Mouse (Mus musculus) bone marrow, adult 2 months (tissue): Measurements from ENCODE around the gene Apoc2. TPM values are rescaled to one million over a fixed set of nuclear protein-coding genes. Genes with fewer than 3 reads are reported as not detected.

Source experiments
- H3K27ac ChIP-seq: fragments of 200-500 bp; 2 replicates; pipeline ENCODE4 v1.5.1; 2012; ENCODE audit warnings: low read depth, mild to moderate bottlenecking, control low read depth, inconsistent platforms, low read length; ENCODE audit not compliant: control insufficient read depth, poor library complexity, insufficient read depth
- H3K4me1 ChIP-seq: fragments of 200-500 bp; 2 replicates; pipeline ENCODE4 v1.6.1; 2011; ENCODE audit warnings: low read length; ENCODE audit not compliant: control insufficient read depth, insufficient read depth
- H3K4me3 ChIP-seq: fragments of 200-500 bp; replicated peaks from 2 replicates; pipeline ENCODE3; 2011; ENCODE audit warnings: mild to moderate bottlenecking, low read depth, low read length, control low read depth; ENCODE audit not compliant: control insufficient read depth
- CTCF ChIP-seq: fragments of 200-500 bp; IDR thresholded peaks from 2 replicates; pipeline ENCODE4 v1.5.1; 2011; ENCODE audit warnings: low read length, control low read depth; ENCODE audit not compliant: control insufficient read depth, insufficient read depth
- POLR2A ChIP-seq: fragments of 200-500 bp; IDR thresholded peaks from 2 replicates; pipeline ENCODE4 v1.6.1; 2011; ENCODE audit warnings: low read depth, mild to moderate bottlenecking, control low read depth, low read length, borderline replicate concordance; ENCODE audit not compliant: control insufficient read depth
- WGBS: fragments of 180-500 bp; shearing (Covaris S2); methylation state at CpG from one replicate; pipeline ENCODE4 v1.1.7; 2018; 5-methylcytosine and 5-hydroxymethylcytosine counted together
- polyA plus RNA-seq: library from polyadenylated mRNA; stranded (reverse); fragments of >200 nt; gene quantifications from 2 replicates; pipeline ENCODE4 v1.2.4, GENCODE M21; 2011; ENCODE audit warnings: low replicate concordance; ENCODE audit not compliant: missing spikeins, insufficient read depth, insufficient read length

Apoc2 gene
- polyA plus RNA-seq, 1 experiment = 13.2 TPM

DNA sequence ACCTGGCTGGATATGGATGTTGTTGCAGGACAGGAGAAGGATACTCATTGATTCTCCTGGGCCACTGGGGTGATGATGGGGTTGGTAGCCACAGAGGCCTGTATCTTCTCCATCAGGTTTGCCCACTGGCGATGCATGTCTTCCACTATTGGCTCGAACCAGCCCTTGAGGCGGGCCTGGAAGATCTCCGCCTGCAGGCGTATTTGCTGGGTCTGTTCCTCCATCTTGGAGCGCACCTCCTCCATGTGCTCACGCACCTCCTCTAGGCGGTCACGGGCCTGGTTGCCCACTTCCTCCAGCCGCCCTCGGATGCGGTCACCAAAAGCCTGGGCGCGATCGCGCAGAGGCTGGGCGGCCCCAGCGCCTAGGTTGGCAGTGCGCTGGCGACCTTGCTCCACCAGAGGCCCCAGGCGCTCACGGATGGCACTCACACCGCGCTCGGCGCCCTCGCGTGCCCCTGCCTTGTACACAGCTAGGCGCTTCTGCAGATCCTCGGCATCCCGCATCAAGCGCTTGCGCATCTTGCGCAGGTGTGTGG, 18.7 kb upstream of the Apoc2 start:
- Histone ChIP-seq H3K4me1 (peaks cover 10% of the 10 kb centered on the region), H3K27ac (no peak overlapping the region; the same call in 1 of the 2 replicates), H3K4me3 (no peak overlapping the region)
- 93% methylated on average over 34 of the region's 34 CpGs for WGBS
- TF ChIP-seq POLR2A = no peak
- TF ChIP-seq CTCF = no peak

DNA sequence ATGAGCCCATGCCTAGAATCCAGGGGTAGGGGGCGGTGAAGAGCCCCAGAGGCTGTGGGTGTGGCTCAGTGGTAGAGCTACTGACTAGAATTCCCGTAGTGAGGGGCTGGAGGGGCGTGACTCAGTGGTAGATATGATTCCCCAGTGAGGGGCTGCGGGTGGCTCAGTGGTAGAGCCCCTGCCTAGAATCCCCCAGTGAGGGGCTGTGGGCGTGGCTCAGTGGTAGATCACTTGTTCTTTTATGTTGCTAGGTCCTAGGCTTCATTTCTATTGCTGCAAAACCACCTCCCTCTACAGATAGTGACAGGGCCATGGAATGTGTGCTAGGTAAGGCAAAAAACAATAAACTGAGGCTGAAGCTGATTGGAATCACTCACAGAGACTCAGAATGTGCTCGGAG, 18.1 kb upstream of the Apoc2 start:
- H3K4me1 ChIP-seq = peaks cover 10% of the 10 kb centered on the region
- no peak overlapping the region for H3K27ac ChIP-seq
- no peak for TF ChIP-seq POLR2A
- WGBS = 74% methylated on average over 6 of the region's 6 CpGs
- no peak overlapping the region for H3K4me3 ChIP-seq

- H3K4me3 ChIP-seq = no peak overlapping the region
- no peak for TF ChIP-seq CTCF
- TF ChIP-seq POLR2A = no peak
- 19% methylated on average over 8 of the region's 8 CpGs for WGBS
- peak overlapping the region; percentile 4; the same call in 1 of the 2 replicates for H3K27ac ChIP-seq
- peaks cover 6% of the 10 kb centered on the region for H3K4me1 ChIP-seq
Measured at GRCm38 (mm10) chr7:19695213-19695594, 17.5 kb upstream of the Apoc2 start.

- WGBS = 72% methylated on average over 10 of the region's 10 CpGs
- Histone ChIP-seq H3K4me1 (peaks cover 5% of the 10 kb centered on the region), H3K27ac (peak overlapping the region; percentile 79; the same call in 1 of the 2 replicates), H3K4me3 (no peak overlapping the region)
- no peak for TF ChIP-seq POLR2A
- TF ChIP-seq CTCF = no peak
Measured at GRCm38 (mm10) chr7:19694336-19695212, 16.8 kb upstream of the Apoc2 start.

GRCm38 (mm10) chr7:19693421-19693820, 15.7 kb upstream of the Apoc2 start:
- no peak overlapping the region for H3K4me3 ChIP-seq
- H3K27ac ChIP-seq = peak overlapping the region; percentile 79; the same call in 1 of the 2 replicates
- TF ChIP-seq POLR2A = no peak
- no peak for TF ChIP-seq CTCF
- peaks cover 3% of the 10 kb centered on the region for H3K4me1 ChIP-seq
- WGBS = 13% methylated on average over 10 of the region's 10 CpGs

GRCm38 (mm10) chr7:19691873-19692865, 14.4 kb upstream of the Apoc2 start, which contains the start of gene Apoc1:
TSS of gene Apoc1 (minus strand) at chr7:19692660.
- H3K4me1 ChIP-seq = peaks cover 3% of the 10 kb centered on the region
- no peak within 1 kb of the TSS for H3K4me3 ChIP-seq

GRCm38 (mm10) chr7:19691434-19691833, 13.7 kb upstream of the Apoc2 start:
- no peak for TF ChIP-seq CTCF
- TF ChIP-seq POLR2A = no peak
- Histone ChIP-seq H3K4me1 (peaks cover 5% of the 10 kb centered on the region), H3K27ac (no peak overlapping the region), H3K4me3 (no peak overlapping the region)
- 88% methylated on average over 6 of the region's 6 CpGs for WGBS

More at GRCm38 (mm10) chr7:19691873-19692865, 14.4 kb upstream of the Apoc2 start, which contains the start of gene Apoc1:
- TF ChIP-seq POLR2A (no peak), CTCF (no peak)
- WGBS = 77% methylated on average over 28 of the region's 28 CpGs
- H3K27ac ChIP-seq = peak within 1 kb of the TSS; percentile 1; the same call in 1 of the 2 replicates
